Mouse (Mus musculus) hindbrain, postnatal 0 days (tissue): ENCODE results near the gene Ccdc194. TPM values are rescaled to one million over a fixed set of nuclear protein-coding genes. Genes with fewer than 3 reads are reported as not detected.
"Not testable (repeated sequence)": the region's sequence is repeated elsewhere in the genome, so short reads cannot be mapped to it uniquely, and the experiment has no call there.

Experiments used
- ATAC-seq: fragments of 200-750 bp; cut with Nextera tagmentation; 2 replicates; pipeline ENCODE4 v1.8.0; 2017; ENCODE audit warnings: mild to moderate bottlenecking, moderate TSS enrichment, moderate library complexity
- DNase-seq: peaks from one replicate; pipeline ENCODE4 v3.0.0-alpha.2; 2015; ENCODE audit warnings: low spot score
- H3K27ac ChIP-seq: fragments of 300-500 bp; sonication (generic); 2 replicates; pipeline ENCODE4 v1.5.1; 2014; ENCODE audit warnings: mild to moderate bottlenecking
- H3K27me3 ChIP-seq: fragments of 300-500 bp; sonication (generic); 2 replicates; pipeline ENCODE4 v1.6.1; 2014; ENCODE audit warnings: low read length, mixed read lengths; ENCODE audit not compliant: insufficient read depth
- H3K36me3 ChIP-seq: fragments of 300-500 bp; sonication (generic); 2 replicates; pipeline ENCODE4 v1.6.1; 2014; ENCODE audit warnings: low read length, mixed read lengths; ENCODE audit not compliant: insufficient read depth
- H3K4me1 ChIP-seq: fragments of 300-500 bp; sonication (generic); 2 replicates; pipeline ENCODE4 v1.6.1; 2014; ENCODE audit warnings: antibody characterized with exemption, low read length, mixed read lengths; ENCODE audit not compliant: insufficient read depth
- H3K4me2 ChIP-seq: fragments of 300-500 bp; sonication (generic); 2 replicates; pipeline ENCODE4 v1.6.1; 2014; ENCODE audit warnings: low read depth, mild to moderate bottlenecking, low read length, moderate library complexity, mixed read lengths
- H3K4me3 ChIP-seq: fragments of 300-500 bp; sonication (generic); 2 replicates; pipeline ENCODE4 v1.5.1; 2014; ENCODE audit warnings: low read length
- H3K9ac ChIP-seq: fragments of 300-500 bp; sonication (generic); replicated peaks from 2 replicates; pipeline ENCODE4 v1.6.1; 2014; ENCODE audit warnings: mild to moderate bottlenecking, low read length, moderate library complexity, mixed read lengths
- H3K9me3 ChIP-seq: fragments of 300-500 bp; sonication (generic); 2 replicates; pipeline ENCODE4 v1.6.1; 2016; ENCODE audit warnings: low read length, mixed read lengths
- CTCF ChIP-seq: IDR thresholded peaks from 2 replicates; pipeline ENCODE4 v1.5.1; 2016; ENCODE audit warnings: antibody characterized with exemption, control low read depth, low read depth
- WGBS: fragments of 180-500 bp; shearing (Covaris S2); extraction: QIAGEN DNeasy Blood & Tissue Kit; methylation state at CpG from one replicate; pipeline ENCODE4 v1.1.7; 2014; 5-methylcytosine and 5-hydroxymethylcytosine counted together
- polyA plus RNA-seq: library from polyadenylated mRNA; unstranded; fragments of >200 nt; fragmentation: Nextera tagmentation; extraction: Ambion mirVana; gene quantifications from 2 replicates; pipeline ENCODE4 v1.2.1, GENCODE M21; 2015
- total RNA-seq: library from RNA; depleted of rRNA; stranded (reverse); fragments of >200 nt; gene quantifications from 2 replicates; pipeline ENCODE4 v1.2.3, GENCODE M21; 2014

Gene Ccdc194
- total and polyA plus RNA-seq, 2 experiments from 2014 or later = 0.13 TPM; not detected in 1

- peak; percentile 97 for ATAC-seq
- peaks cover 9% of the 10 kb centered on the region for H3K4me1 ChIP-seq
- no peak for TF ChIP-seq CTCF
These were observed 17.3 kb upstream of the Ccdc194 start, which contains the start of gene Mvb12a for GRCm38 (mm10) chr8:71542632-71543343. Gene Mvb12a, plus strand, starts transcription at chr8:71542922.

GRCm38 (mm10) chr8:71537028-71537867 lies 11.7 kb upstream of the Ccdc194 start, which contains the start of gene Bst2:
Gene Bst2, minus strand, starts transcription at chr8:71537456.
- no peaks in the 10 kb centered on the region for H3K9me3 ChIP-seq
- H3K4me1 ChIP-seq = no peaks in the 10 kb centered on the region
- H3K4me3 ChIP-seq = peak within 1 kb of the TSS; percentile 33
- DNase-seq (peak; percentile 65), ATAC-seq (peak; percentile 52; the same call in 1 of the 2 replicates)
- 0 out of 2 replicates have a peak within 1 kb of the TSS, but pooled peaks have one; percentile 23 for H3K9ac ChIP-seq
- WGBS = 5% methylated on average over 37 of the region's 37 CpGs
- no peak for TF ChIP-seq CTCF
- H3K27me3 ChIP-seq = peaks cover 6% of the 10 kb centered on the region; the same call in 1 of the 2 replicates
- peak within 1 kb of the TSS; percentile 32; the same call in 1 of the 2 replicates for H3K27ac ChIP-seq
- peak within 1 kb of the TSS; percentile 52 for H3K4me2 ChIP-seq
- H3K36me3 ChIP-seq = no peaks in the 10 kb centered on the region

More at GRCm38 (mm10) chr8:71542632-71543343, 17.3 kb upstream of the Ccdc194 start, which contains the start of gene Mvb12a:
- peak within 1 kb of the TSS; percentile 93 for H3K4me2 ChIP-seq
- peak within 1 kb of the TSS; percentile 66 for H3K27ac ChIP-seq
- H3K9ac ChIP-seq = peak within 1 kb of the TSS; percentile 84
- WGBS = under 1% methylated on average over 55 of the region's 55 CpGs
- H3K4me3 ChIP-seq = peak within 1 kb of the TSS; percentile 89
- H3K36me3 ChIP-seq = peaks cover 14% of the 10 kb centered on the region
- H3K27me3 ChIP-seq = peaks cover 3% of the 10 kb centered on the region; the same call in 1 of the 2 replicates
- DNase-seq = peak; percentile 100
- no peaks in the 10 kb centered on the region for H3K9me3 ChIP-seq

GRCm38 (mm10) chr8:71535663-71536062 lies 10.2 kb upstream of the Ccdc194 start:
- Histone ChIP-seq H3K4me3 (no peak overlapping the region), H3K36me3 (no peaks in the 10 kb centered on the region), H3K9ac (no peak overlapping the region), H3K4me2 (0 out of 2 replicates have a peak overlapping the region, but pooled peaks have one; percentile 7), H3K27me3 (peaks cover 6% of the 10 kb centered on the region; the same call in 1 of the 2 replicates), H3K27ac (no peak overlapping the region), H3K4me1 (no peaks in the 10 kb centered on the region), H3K9me3 (no peaks in the 10 kb centered on the region)
- TF ChIP-seq CTCF = no peak
- ATAC-seq (no peak), DNase-seq (no peak)
- WGBS = 76% methylated on average over 5 of the region's 5 CpGs

GRCm38 (mm10) chr8:71534263-71534810 lies 8.8 kb upstream of the Ccdc194 start:
- Histone ChIP-seq H3K9ac (no peak overlapping the region), H3K27ac (no peak overlapping the region), H3K36me3 (no peaks in the 10 kb centered on the region), H3K4me2 (no peak overlapping the region), H3K4me3 (no peak overlapping the region), H3K27me3 (peaks cover 6% of the 10 kb centered on the region; the same call in 1 of the 2 replicates), H3K4me1 (no peaks in the 10 kb centered on the region), H3K9me3 (no peaks in the 10 kb centered on the region)
- ATAC-seq (no peak), DNase-seq (no peak)
- no peak for TF ChIP-seq CTCF
- 34% methylated on average over 3 of the region's 3 CpGs for WGBS

GRCm38 (mm10) chr8:71530735-71531467 lies 5.4 kb upstream of the Ccdc194 start:
- ATAC-seq, H3K9ac ChIP-seq, H3K4me1 ChIP-seq, H3K27me3 ChIP-seq, H3K9me3 ChIP-seq, H3K4me3 ChIP-seq, H3K36me3 ChIP-seq, H3K4me2 ChIP-seq, H3K27ac ChIP-seq: not testable (repeated sequence)
- peak; percentile 62 for DNase-seq
- WGBS = 66% methylated on average over 5 of the region's 12 CpGs
- peak; percentile 62 for TF ChIP-seq CTCF
